Mouse (Mus musculus) 3T3-L1 (cell line): ENCODE measurements around the gene Hes5.
A peak's percentile ranks its signal among the peaks of the same experiment; 100 is the strongest.

Experiments used
- DNase-seq: peaks from one replicate; pipeline ENCODE4 v3.0.0-alpha.2; 2015; ENCODE audit warnings: low read depth, low spot score

Hes5 gene

DNA sequence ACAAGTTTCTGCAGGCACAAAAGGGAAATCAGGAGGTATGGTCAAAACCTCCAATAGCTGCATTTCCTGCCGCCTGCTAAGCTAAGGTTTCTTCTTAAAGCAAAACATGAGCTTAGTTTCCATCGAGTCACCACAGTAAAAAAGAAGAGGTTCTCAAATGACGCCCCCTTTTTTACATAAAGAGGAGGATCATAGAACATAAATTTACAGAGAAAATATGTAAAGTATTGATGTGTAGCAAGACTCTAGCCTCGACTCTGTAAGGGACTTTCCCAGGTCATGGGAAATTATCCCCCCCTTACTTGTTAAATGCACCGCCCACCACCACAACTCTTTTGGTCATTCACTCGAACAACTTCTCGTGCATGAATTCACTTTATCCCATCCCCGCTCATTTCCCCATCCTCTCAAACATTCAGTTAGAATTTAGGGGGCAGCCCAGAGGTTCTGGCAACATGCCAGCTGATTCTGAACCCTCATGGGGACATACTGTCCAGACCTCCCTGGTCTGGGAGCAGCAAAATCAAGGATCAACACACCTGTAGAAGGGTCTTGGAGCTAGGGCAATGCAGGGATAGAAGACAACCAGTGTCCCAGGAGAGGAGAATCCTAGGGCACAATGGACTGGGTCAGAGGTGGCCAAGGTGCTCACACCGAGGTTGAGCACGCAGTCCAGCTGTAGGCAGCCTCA is 17.9 kb upstream of the Hes5 start:
- no peak for DNase-seq

DNA sequence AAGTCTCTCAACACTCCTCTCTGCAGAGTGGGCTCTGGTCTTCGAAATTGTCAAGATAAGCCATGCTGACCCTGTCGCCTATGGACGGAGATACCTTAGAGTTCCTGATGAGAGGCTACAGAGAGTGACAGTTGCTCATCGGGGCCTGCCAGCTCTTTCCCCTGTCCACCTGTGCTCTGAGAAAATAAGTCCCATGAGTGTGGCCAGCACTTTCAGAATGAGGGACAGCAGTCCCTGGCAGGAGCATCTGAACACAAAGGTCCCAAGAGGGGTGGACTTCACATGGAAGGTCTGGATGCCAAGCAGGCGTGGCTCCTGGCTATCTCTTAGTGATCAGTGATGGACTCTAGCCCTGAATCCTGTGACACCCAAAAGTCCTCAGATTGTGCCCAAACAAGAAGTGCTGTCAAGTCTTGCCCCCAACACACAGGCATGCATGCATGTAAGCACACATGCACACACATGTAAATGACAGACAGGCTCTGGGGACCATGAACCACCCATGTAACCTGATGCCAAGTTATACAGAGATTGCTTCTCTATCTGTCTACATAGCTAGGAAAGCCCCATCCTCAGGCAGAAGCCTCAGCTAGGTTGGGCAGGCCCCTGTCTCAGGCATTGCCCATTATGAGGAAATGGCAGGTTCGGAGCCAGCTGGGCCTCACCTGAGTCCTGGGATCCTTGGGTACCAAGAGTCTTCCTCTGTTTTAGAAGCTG is 17.2 kb upstream of the Hes5 start:
- no peak for DNase-seq

DNA sequence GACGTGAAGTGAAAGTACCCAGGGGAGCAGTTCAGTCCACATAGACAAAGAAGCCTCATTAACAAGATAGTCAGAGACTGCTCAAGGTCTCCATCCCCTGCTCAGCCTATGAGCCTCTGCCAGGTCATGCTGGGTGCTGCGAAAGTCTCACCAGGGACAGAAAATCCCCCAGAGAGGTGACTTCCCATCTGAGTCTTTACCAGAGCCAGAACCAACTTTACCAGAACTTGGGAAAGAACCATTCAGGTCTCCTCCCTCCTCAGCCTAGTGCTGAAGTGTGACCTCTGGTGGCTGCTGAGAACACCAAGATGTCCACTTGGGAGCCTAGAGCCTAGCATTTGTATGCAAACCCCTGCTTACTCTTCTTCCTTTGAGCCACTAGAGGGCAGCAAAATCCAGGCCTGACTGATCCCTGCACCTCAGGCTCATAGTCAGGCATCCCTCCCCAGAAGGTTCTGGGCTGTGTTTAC is 16.6 kb upstream of the Hes5 start:
- DNase-seq: peak; percentile 95

DNA sequence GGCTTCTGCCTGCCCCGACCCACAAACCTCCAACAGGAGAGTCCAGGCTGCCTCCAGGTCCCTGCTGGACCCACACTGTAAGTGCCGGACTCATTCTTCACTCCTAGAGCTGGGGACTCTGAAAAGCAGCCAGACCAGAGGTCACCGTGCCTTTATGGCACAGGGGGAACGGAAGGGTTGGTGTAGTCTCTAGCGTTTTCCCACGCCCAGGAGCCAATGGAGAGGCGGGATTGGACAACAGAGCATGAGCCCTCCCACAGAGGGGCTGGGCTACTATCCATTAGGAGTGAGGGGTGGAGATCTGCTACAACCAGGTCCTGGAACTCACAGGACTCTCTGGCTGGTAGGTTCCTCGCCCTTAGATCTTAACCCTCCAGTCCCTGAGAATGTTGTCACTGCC is 14.4 kb upstream of the Hes5 start:
- DNase-seq: no peak

DNA sequence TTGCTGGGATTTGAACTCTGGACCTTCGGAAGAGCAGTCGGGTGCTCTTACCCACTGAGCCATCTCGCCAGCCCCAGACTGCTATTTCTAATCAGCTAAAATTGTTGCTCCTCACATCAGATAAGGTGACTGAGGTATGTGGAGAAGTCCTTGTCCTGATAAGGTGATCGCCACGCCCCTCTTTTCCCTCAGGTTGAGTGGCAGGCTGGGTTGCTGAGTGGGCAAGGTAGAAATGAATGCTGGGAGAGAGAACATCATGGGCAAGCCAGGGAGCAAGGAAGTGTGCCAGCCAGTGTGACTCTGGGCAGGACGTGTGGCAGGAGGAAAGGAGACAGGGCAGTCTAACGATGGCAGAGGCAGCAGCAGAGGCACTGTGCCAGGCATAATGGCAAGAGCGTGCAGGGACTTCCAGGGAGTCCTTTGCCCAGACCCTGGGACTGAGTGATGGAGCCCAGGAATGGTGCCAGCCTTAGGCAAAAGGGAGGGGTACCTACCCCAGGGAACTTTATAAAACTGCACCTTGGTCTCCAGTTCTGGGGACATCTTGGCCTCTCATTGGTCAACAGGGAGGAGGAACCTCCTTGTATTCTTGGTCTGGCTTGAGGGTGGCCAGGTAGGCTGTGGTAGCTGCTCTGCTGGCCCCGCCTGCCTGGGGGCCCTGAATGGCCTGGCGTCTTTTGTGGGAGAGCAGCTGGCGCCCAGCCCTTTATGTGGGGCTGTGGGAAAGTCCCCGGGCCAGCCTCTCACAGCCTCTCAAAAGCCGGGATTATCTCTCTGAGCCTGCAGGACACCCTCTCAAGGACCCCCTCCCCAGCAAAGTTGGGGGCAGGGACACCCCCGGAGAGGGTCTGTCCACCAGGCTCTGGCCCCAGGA is 12.4 kb upstream of the Hes5 start:
- no peak for DNase-seq

DNA sequence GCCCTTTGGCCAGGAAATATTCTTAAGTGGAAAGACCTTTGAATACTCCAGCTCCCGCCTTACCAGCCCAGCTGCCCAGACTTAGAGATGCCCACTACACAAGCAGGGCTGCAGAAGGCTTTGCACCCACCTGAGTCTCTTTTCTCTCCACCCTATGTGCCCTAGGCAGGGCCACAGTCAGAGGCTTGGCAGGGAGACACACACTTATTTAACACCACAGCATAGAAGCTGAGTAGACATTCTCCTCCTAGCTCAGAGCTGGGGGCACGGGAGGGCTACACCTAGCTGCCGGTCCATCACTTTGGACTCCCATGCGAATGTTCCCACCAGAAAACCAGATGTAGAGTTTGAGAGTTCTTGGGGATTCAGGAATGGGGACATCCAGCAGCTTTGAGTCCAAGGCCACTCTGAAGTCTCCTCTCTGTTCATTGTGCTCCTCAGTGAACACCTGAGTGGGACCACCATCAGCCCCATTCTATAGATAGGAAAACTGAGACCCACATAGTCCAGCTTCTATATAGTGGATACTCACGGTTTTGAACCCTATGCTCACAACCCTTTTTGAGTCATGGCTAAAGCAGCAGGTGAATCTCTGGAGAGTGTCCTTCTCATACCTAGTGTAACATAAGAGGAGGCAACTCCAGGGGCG is 11.7 kb upstream of the Hes5 start:
- no peak for DNase-seq

DNA sequence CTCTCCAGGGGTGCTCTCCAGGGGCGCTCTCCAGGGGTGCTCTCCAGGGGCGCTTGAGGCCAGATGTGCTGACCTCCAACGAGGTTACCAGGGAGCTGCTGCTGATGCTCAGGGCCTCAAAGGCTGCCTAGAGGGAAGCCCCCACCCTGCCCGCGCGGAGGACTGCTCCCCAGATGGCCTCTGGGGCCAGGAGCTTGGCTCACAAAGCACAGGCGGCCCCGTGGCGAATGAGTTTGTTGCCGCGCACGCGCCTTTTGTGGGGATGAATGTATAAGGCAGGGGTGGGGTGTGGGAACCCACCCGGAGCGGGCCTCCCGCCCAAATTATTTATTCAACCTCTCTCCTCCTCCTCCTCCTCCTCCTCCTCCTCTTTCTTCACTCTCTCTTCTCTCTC is 11.1 kb upstream of the Hes5 start:
- no peak for DNase-seq

DNA sequence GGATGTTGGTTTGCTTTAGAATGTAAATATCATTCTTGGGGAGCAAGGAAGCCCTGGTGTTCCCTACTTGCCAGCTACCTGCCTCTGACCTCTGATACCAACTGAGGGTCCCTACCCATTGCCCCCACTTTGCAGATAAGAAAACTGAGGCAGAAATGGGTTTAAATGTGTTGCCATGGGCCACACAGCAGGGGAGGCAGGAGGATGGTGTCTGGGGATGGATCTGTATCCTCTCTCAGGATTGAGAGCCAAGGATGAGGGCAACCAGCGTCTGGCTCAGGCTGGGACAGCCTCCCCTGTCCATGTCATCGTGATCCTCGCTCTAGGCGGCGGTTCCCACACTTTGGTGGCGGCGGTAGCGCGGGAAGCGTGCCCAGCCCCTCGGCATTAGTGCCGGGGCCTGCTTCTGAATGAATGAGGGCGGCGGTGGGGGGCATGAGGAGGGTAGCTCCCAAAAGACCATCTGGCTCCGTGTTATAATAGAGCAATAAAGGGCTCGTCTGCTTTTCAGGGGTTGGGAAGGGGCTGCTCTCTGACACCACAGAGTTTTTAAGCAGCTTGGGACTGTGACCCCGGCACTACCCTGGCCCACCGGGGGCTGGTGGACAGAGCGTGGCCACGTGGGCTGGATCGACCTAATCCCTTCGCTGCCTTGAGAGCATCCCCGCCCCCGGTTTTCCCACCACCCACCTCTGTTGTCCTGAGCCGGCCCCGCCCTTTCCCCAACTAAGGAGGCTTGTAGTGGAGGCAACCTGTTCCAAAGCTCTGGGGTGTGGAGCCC is 8.1 kb upstream of the Hes5 start:
- DNase-seq: no peak

DNA sequence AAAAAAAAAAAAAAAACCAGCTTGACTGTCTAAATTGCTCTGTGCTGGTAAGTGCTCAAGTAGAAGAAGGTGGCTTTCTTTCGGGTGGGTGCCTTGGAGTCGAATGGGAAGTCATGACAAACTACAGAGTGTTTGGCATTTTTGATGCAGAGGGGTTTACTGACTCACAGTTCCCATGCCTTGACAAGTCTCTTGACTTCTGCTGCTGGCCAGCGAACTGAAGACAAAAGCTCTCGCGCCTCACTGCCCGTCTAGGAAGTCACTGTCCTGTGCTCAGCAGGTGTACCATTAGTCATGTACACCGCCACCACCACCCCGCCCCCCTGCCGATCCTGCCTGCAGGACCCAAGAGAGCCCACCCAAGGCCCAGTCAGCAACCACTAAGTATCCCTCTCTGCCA is 4.1 kb upstream of the Hes5 start:
- DNase-seq: no peak

DNA sequence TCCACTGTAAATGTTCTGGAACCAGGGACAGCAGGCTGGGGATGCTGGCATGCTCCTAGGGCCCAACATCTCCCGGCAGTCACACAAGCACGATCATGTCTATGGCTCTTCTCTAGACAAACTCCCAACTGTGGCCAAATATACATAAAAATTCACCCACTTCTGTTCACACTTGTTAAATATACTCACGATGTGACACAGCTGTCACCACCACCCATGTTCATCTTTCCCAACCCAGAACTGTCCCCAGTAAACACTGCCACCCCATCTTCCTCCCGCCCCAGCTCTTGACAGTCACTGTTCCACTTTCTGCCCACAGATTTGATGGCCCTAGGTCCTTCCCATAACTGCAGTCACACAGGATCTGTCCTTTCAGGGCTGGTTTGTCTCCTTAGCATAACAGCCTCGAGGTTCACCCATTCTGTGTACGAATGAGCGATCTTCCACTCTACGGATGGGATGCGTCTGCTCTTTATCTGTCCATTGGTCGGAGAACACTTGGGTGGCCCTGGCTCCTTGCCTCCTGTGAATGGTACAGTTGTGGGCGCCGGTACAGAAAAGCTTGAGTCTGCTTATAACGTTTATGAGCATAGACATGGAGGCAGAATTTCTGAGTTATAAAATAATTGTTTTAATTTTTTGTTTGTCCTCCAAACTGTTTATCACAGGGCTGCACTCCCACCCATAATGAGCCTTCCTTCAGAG is 3.3 kb upstream of the Hes5 start:
- no peak for DNase-seq

DNA sequence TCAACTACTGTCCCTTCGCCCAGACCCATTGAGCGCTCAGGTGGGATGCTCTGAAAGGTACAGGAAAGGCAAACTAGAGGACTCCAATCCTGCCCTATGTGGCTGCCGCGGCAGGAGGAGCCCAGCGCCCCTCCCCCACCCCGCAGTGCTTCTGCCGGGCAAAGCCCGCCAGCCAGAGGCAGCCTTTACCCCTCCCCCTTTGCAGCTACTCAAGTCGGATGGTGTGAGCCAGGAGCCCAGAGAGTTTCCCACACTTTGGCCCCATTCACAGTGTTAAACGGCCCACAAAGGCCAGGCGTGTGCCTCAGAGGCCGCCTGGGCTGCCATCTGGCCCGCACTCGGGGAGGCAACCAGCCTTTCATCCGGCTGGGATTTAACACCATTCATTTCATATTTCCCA is 2.6 kb upstream of the Hes5 start:
- no peak for DNase-seq

DNA sequence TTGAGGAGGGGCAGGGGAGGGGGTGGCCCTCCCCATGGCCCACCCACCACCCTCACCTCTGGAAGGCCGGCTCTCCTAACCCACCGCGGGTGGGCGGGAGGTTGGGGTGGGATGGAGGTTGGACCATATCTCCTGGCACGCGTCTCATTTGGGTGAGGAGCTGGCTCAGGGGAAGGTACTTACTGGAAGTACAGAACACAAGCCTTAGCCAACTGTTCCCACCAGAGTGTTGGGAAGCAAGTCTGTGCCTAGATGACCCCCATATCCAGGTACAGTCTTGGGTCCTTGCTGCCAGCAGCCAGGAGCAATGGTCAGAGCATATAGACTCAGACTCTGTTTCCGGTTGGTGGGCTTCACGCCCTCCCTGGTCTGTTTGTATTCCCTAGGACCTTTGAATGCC is 2.1 kb upstream of the Hes5 start:
- no peak for DNase-seq

DNA sequence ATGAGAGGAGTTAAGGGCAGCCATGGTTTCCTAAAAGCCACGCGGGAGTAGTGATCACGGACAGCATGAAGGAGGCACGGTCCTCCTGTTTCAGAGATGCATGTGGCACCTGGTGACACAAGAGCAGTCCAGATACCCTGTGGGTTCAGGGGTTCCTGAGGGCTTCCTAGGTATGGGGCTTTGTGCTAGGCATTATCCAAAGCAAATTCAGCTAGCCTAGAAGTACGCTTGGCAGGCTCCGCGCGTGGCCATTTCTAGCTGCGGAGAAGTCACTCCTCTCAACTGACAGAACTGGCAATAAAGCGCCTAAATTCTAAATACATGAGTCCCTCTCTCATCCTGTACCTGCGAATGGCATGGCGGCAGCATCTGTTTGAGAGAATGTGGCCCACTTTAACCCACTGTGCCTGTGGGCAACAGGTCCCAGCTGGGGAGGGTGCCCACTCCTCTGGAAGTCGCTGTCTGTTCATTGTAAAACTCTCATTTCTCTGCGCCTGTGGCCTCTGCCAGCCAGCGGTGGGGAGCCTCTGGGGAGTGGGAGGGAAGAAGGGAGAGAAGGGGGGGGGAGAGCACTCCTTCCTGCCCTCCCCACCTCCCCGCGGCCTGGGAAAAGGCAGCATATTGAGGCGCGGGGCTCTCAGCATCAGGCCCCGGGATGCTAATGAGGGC is 568 bp upstream of the Hes5 start:
- no peak for DNase-seq

DNA sequence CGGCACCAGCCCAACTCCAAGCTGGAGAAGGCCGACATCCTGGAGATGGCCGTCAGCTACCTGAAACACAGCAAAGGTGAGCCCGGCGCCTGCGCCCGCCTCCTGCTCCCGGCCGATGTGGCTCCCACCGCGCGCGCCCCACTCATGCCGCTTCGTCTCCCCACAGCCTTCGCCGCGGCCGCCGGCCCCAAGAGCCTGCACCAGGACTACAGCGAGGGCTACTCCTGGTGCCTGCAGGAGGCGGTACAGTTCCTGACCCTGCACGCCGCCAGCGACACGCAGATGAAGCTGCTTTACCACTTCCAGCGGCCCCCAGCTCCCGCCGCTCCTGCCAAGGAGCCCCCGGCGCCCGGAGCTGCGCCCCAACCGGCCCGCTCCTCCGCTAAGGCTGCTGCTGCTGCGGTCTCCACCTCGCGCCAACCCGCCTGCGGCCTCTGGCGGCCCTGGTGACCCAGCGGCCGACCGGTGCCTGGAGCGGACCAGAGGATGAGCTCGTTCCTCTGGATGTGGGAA is 559 bp downstream of the Hes5 start:
- DNase-seq: no peak

DNA sequence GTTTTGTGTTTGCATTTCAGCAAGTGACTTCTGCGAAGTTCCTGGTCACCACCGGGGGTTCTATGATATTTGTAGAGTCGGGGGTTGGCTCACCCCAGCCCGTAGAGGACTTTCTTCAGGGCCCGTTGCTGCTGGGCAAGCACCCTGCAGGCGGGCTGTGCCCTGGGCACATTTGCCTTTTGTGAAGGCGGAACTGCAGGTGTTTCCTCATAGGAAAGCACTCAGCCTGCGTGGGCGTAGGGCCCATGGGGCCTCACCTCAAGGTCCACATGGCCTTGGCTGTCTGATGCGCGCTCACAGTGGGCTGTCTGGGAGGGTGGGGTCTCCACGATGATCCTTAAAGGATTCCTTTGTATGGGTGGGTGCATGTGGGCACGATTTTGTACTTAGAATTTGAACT is 1.2 kb downstream of the Hes5 start:
- no peak for DNase-seq

DNA sequence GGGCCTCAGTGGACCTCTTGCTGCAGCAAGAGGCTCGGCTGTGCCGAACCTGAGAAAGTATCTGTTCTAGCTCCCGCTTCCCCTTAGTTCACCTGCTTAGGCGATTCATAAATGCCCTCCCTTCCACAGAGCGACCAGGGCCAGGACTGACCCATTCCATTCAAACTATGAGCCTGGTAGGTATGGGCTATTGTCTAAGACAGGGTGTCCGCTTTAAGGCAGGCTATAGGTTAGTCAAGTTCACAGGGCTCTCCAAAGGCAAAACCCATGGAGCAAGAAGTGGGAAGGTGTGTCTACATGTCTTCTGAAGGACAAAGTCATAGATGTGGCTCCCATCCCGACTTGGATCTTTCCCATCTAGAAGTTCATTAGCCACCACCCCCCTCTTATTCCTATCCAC is 2.0 kb downstream of the Hes5 start:
- no peak for DNase-seq

DNA sequence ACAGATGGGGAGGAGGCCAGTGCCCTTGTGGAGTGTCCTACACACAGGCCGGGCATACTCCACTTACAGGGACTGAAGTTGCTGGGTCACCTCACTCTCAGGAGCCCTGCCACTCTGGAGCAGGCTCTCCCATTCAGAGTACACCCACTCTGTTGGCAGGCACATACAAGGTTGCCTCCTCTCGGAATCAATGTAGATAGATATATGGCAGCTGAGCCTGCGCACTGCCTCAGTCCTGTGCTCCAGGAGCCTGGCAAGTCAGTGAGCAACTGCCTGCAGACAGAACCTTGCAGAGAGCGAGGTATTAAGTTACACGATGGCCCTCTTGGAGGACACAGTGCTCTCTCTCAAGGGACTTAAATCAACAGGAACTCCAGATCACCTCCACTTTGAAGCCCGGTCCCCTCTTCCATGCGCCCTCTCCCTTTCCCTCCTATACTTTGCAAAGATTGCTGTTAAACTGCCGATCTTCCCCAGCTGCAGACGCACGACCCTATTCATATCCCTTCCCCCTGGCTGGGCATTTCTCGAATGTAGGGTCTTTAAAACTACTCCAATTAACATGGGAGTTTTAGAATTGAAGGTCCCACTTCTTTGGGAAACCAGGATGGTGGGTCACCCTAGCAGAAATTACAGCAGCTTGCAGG is 2.6 kb downstream of the Hes5 start:
- DNase-seq: no peak

DNA sequence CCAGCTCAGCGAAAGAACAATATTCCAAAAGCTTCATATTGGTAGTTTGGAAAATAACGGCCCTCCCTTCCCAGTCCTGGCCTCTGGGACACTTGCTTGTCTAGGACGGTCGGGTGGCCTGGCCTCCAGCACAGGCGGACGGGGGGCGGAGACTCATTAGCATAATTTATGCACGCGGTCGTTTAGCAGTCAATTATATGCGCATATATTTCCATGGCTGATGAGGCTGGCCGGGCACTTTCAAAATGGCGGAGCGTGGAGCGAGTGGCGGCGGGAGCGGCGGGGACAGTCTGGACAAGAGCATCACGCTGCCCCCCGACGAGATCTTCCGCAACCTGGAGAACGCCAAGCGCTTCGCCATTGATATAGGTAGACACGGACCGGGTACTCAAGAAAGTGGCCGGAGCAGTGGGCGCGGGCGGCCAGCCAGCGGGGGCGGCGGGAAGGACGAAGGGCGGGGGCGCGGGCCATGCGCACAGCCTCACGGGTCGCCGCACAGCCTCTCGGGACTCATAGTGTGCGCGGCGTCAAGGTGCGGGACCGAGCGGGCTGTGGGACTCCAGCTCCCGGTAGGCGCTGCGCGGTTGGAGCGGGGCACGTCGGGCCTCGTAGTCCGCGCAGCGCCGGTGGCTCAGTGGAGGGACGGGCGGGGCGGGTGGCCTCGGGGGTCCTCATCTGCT is 3.3 kb downstream of the Hes5 start, which contains the start of gene Pank4:
Gene Pank4, plus strand, starts transcription at position 223 of the 680 bp plus-strand sequence.
- DNase-seq: peak; percentile 87
